10 mouse cellular contexts compared by ENCODE assay signal in the genomic region with DNA sequence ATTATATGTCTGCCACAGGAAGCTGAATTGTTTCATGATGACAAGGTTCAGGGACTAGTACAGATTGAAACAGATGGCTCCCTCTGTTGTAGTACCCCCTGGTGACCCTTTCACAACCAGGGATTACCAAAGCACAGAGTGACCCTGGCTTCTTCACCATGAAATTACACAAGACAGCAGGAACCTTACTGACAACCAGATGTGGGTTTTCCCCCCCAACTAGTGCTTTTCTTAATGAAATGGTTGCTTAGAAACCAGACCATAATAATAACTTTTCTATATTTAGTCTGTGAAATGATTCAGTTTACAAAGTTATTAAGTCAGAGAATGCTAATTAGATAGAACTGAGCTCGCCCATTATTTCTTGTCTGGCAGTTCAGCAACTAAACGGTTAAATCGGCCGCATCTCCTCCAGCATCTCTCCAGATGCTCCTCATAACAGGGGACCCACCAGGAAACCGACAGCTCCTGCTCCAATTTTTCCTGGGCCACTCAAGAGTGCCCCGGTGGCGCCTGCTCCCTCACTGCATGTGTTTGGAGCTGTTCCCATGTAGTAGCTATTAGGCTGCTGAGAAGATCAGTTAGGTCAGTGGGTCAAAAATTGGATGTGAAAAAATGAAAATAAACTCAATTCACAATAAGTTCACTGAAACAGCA.
DNase-seq lines count a peak whose midpoint lies in the region; ATAC-seq and TF ChIP-seq lines count a peak whose summit lies in the region.
"Had no signal": no experiment of that assay in that cellular context is flagged by ENCODE, and none has a peak within 500 bp of the region (broad histone marks: within the 10 kb centered on the region; RNA-seq: fewer than 3 reads in every experiment).

No protein-coding gene starts in this region.

- no peak for TF ChIP-seq CTCF in intestine, postnatal 0 days (IDR thresholded peaks at IDR 0.05; ENCODE audit: low read depth)

- no peaks in the 10 kb centered on the region for H3K36me3 ChIP-seq in intestine, embryonic 14.5 days (ENCODE audit: control insufficient read depth, insufficient read depth, low read length)
- peaks cover 3% of the 10 kb centered on the region; the same call in 1 of the 2 replicates for H3K36me3 ChIP-seq in intestine, postnatal 0 days (ENCODE audit: control insufficient read depth, insufficient read depth)

- no peak overlapping the region for H3K9ac ChIP-seq in intestine, embryonic 14.5 days (ENCODE audit: low read length)
- no peak overlapping the region; the same call in 1 of the 2 replicates for H3K9ac ChIP-seq in intestine, postnatal 0 days (ENCODE audit: low read depth, low read length)
- H3K9ac ChIP-seq: embryonic facial prominence, embryonic 12.5 days had no signal

- H3K27me3 ChIP-seq in intestine, embryonic 14.5 days (replicated peaks; ENCODE audit: control insufficient read depth, insufficient read depth, low read length), result no peaks in the 10 kb centered on the region
- H3K27me3 ChIP-seq in intestine, postnatal 0 days (replicated peaks; ENCODE audit: control insufficient read depth, insufficient read depth, low read length), result no peaks in the 10 kb centered on the region
- H3K27me3 ChIP-seq: embryonic facial prominence, embryonic 12.5 days had no signal

- peak; percentile 61 for DNase-seq in intestine, embryonic 14.5 days (ENCODE audit: low spot score)
- DNase-seq in embryo, embryonic 11 days, result peak; percentile 48
- DNase-seq in gonadal fat pad, adult 2 months (ENCODE audit: low read depth), result peak; percentile 24
- peak; percentile 37 for DNase-seq in mesoderm, embryonic 11.5 days (ENCODE audit: low read depth, low spot score)
- DNase-seq: adrenal gland, adult 2 months had no signal

- peak overlapping the region; percentile 54 for H3K27ac ChIP-seq in intestine, embryonic 14.5 days (ENCODE audit: low read depth)
- no peak overlapping the region for H3K27ac ChIP-seq in intestine, postnatal 0 days (ENCODE audit: low read depth, low read length)

- H3K9me3 ChIP-seq in intestine, embryonic 14.5 days (ENCODE audit: control insufficient read depth, low read length), result no peaks in the 10 kb centered on the region
- no peaks in the 10 kb centered on the region for H3K9me3 ChIP-seq in intestine, postnatal 0 days (ENCODE audit: control insufficient read depth)
- H3K9me3 ChIP-seq: embryonic facial prominence, embryonic 12.5 days had no signal

- H3K4me1 ChIP-seq in intestine, embryonic 14.5 days (replicated peaks; ENCODE audit: control insufficient read depth, insufficient read depth, low read length), result peaks cover 18% of the 10 kb centered on the region
- H3K4me1 ChIP-seq in intestine, postnatal 0 days (replicated peaks; ENCODE audit: control insufficient read depth, insufficient read depth, low read length), result no peaks in the 10 kb centered on the region

- H3K4me3 ChIP-seq in intestine, embryonic 14.5 days (ENCODE audit: low read depth, low read length), result no peak overlapping the region
- H3K4me3 ChIP-seq in intestine, postnatal 0 days (ENCODE audit: low read depth, low read length), result no peak overlapping the region
- H3K4me3 ChIP-seq: embryonic facial prominence, embryonic 12.5 days had no signal

- no peak overlapping the region for H3K4me2 ChIP-seq in intestine, embryonic 14.5 days (ENCODE audit: low read length)
- H3K4me2 ChIP-seq in intestine, postnatal 0 days (replicated peaks; ENCODE audit: low read depth), result no peak overlapping the region
- H3K4me2 ChIP-seq: embryonic facial prominence, embryonic 12.5 days had no signal

- WGBS in intestine, embryonic 14.5 days, result 31% methylated on average over 7 of the region's 7 CpGs
- 57% methylated on average over 7 of the region's 7 CpGs for WGBS in intestine, postnatal 0 days

- ATAC-seq in intestine, embryonic 14.5 days (replicated peaks; ENCODE audit: low FRiP score, low TSS enrichment, low read depth), result no peak
- no peak for ATAC-seq in intestine, postnatal 0 days
- ATAC-seq in monocyte, adult 5-6 weeks (replicated peaks; ENCODE audit: insufficient number of reproducible peaks, low FRiP score, low TSS enrichment, poor library complexity, severe bottlenecking), result no peak
- ATAC-seq in activated CD4-positive, CD25-positive, alpha-beta regulatory T cell, adult 4 months, result no peak
- no peak for ATAC-seq in megakaryocyte-erythroid progenitor cell, adult 5-6 weeks (replicated peaks; ENCODE audit: low FRiP score, low TSS enrichment, poor library complexity, severe bottlenecking)
